Mouse (Mus musculus): ENCODE measurements around the gene 1700109H08Rik. TPM values are rescaled to one million over a fixed set of nuclear protein-coding genes. Genes with fewer than 3 reads are reported as not detected.

The 1700109H08Rik gene
- polyA plus RNA-seq, 2 experiments = 0.50 to 1.9 TPM

GRCm38 (mm10) chr5:3620486-3620885, 49.1 kb downstream of the 1700109H08Rik start:
- Histone ChIP-seq H3K4me3 (ENCODE audit: insufficient read depth in 1 of 2, low read depth in 2 of 2, low read length in 2 of 2) (no peak overlapping the region), H3K36me3 (replicated peaks; ENCODE audit: control insufficient read depth, insufficient read depth, low read depth) (no peaks in the 10 kb centered on the region; the same call in 1 of the 2 replicates), H3K9ac (replicated peaks) (no peak overlapping the region), H3K27ac (no peak overlapping the region), H3K4me1 (replicated peaks; ENCODE audit: control insufficient read depth in 2 of 2, insufficient read depth in 2 of 2, low read length in 1 of 2) (no peaks in the 10 kb centered on the region), H3K4me2 (ENCODE audit: low read depth) (no peak overlapping the region), H3K27me3 (ENCODE audit: control insufficient read depth, insufficient read depth, low read length) (no peaks in the 10 kb centered on the region), H3K9me3 (ENCODE audit: control insufficient read depth, low read length) (no peaks in the 10 kb centered on the region)
- 78% methylated on average over 7 of the region's 7 CpGs for WGBS (ENCODE audit: insufficient replicate concordance)
- no peak for TF ChIP-seq EP300 (IDR thresholded peaks at IDR 0.05; ENCODE audit: low read depth)
- no peak for TF ChIP-seq CTCF (IDR thresholded peaks at IDR 0.05; ENCODE audit: low read depth)
- ATAC-seq (ENCODE audit: insufficient read depth) (no peak), DNase-seq (ENCODE audit: low read depth in 3 of 3, low spot score in 3 of 3) (no peak)

DNA sequence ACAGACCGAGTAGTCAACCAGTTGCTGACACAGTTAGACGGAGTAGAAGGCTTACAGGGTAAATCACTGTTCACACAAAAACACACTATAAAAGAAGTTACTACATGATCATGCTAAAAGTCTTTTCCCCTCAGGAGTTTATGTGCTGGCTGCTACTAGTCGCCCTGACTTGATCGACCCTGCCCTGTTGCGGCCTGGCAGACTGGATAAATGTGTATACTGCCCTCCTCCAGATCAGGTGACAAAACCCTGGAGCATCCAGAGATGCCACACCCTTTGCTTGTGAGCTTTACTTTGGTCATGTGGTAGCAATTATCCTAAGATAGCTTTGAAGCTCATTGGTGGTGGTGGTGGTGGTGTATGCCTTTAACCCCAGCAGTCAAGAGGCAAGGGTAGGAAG, 58.7 kb downstream of the 1700109H08Rik start:
- H3K4me2 ChIP-seq (ENCODE audit: low read depth) = no peak overlapping the region
- 86% methylated on average over 5 of the region's 5 CpGs for WGBS (ENCODE audit: insufficient replicate concordance)
- H3K9me3 ChIP-seq (ENCODE audit: control insufficient read depth, low read length) = no peaks in the 10 kb centered on the region
- ATAC-seq (ENCODE audit: insufficient read depth) (no peak), DNase-seq (ENCODE audit: low read depth in 3 of 3, low spot score in 3 of 3) (no peak)
- no peaks in the 10 kb centered on the region; the same call in 1 of the 2 replicates for H3K36me3 ChIP-seq (replicated peaks; ENCODE audit: control insufficient read depth, insufficient read depth, low read depth)
- 0 out of 4 replicates have a peak, but pooled peaks cover 0 to 2% of the 10 kb centered on the region in 2 experiments for H3K4me1 ChIP-seq (replicated peaks; ENCODE audit: control insufficient read depth in 2 of 2, insufficient read depth in 2 of 2, low read length in 1 of 2)
- H3K27me3 ChIP-seq (ENCODE audit: control insufficient read depth, insufficient read depth, low read length) = no peaks in the 10 kb centered on the region
- TF ChIP-seq EP300 (IDR thresholded peaks at IDR 0.05; ENCODE audit: low read depth) (no peak), CTCF (IDR thresholded peaks at IDR 0.05; ENCODE audit: low read depth) (no peak)
- H3K9ac ChIP-seq (replicated peaks) = no peak overlapping the region
- no peak overlapping the region for H3K27ac ChIP-seq
- no peak overlapping the region for H3K4me3 ChIP-seq (ENCODE audit: insufficient read depth in 1 of 2, low read depth in 2 of 2, low read length in 2 of 2)

- no peak overlapping the region for H3K9ac ChIP-seq (replicated peaks)
- H3K4me2 ChIP-seq (ENCODE audit: low read depth) = no peak overlapping the region
- ATAC-seq (ENCODE audit: insufficient read depth) (no peak), DNase-seq (ENCODE audit: low read depth in 3 of 3, low spot score in 3 of 3) (no peak)
- no peaks in the 10 kb centered on the region for H3K27me3 ChIP-seq (ENCODE audit: control insufficient read depth, insufficient read depth, low read length)
- H3K27ac ChIP-seq = no peak overlapping the region
- no peaks in the 10 kb centered on the region for H3K9me3 ChIP-seq (ENCODE audit: control insufficient read depth, low read length)
- TF ChIP-seq CTCF (IDR thresholded peaks at IDR 0.05; ENCODE audit: low read depth) (no peak), EP300 (IDR thresholded peaks at IDR 0.05; ENCODE audit: low read depth) (no peak)
- H3K36me3 ChIP-seq (replicated peaks; ENCODE audit: control insufficient read depth, insufficient read depth, low read depth) = no peaks in the 10 kb centered on the region
- no peak overlapping the region for H3K4me3 ChIP-seq (ENCODE audit: insufficient read depth in 1 of 2, low read depth in 2 of 2, low read length in 2 of 2)
- WGBS (ENCODE audit: insufficient replicate concordance) = 72% methylated on average over 16 of the region's 16 CpGs
- 0 out of 4 replicates have a peak, but pooled peaks cover 0 to 2% of the 10 kb centered on the region in 2 experiments for H3K4me1 ChIP-seq (replicated peaks; ENCODE audit: control insufficient read depth in 2 of 2, insufficient read depth in 2 of 2, low read length in 1 of 2)
These were observed 60.3 kb downstream of the 1700109H08Rik start for GRCm38 (mm10) chr5:3631512-3632271.

DNA sequence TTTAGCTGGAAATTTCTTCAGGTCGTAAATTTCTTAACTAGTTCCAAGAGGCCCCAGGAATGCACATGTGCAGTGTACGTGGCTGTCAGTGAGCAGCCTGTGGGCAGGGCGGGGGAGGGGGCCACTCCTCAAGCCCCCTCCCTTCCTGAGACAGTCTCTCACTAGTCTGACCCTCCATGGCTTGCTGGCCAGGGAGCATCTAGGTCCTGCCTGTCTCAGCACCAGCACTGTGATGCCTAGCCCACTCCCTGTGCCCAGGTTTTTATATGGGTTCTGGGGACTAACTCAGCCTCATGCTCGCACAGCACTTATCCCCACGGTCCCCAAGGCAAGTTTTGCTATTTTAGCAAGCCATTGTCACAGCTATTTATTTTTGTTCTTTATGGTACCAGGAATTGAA, 60.9 kb downstream of the 1700109H08Rik start:
- Histone ChIP-seq H3K27me3 (ENCODE audit: control insufficient read depth, insufficient read depth, low read length) (no peaks in the 10 kb centered on the region), H3K4me3 (ENCODE audit: insufficient read depth in 1 of 2, low read depth in 2 of 2, low read length in 2 of 2) (no peak overlapping the region), H3K36me3 (replicated peaks; ENCODE audit: control insufficient read depth, insufficient read depth, low read depth) (no peaks in the 10 kb centered on the region), H3K4me1 (replicated peaks; ENCODE audit: control insufficient read depth in 2 of 2, insufficient read depth in 2 of 2, low read length in 1 of 2) (0 out of 4 replicates have a peak, but pooled peaks cover 0 to 2% of the 10 kb centered on the region in 2 experiments), H3K9ac (replicated peaks) (no peak overlapping the region), H3K27ac (no peak overlapping the region), H3K4me2 (ENCODE audit: low read depth) (no peak overlapping the region), H3K9me3 (ENCODE audit: control insufficient read depth, low read length) (no peaks in the 10 kb centered on the region)
- DNase-seq (ENCODE audit: low read depth in 3 of 3, low spot score in 3 of 3) = no peak
- no peak for ATAC-seq (ENCODE audit: insufficient read depth)
- TF ChIP-seq EP300 (IDR thresholded peaks at IDR 0.05; ENCODE audit: low read depth) (no peak), CTCF (IDR thresholded peaks at IDR 0.05; ENCODE audit: low read depth) (no peak)
- 76% methylated on average over 5 of the region's 5 CpGs for WGBS (ENCODE audit: insufficient replicate concordance)

GRCm38 (mm10) chr5:3633315-3633714, 61.9 kb downstream of the 1700109H08Rik start:
- Histone ChIP-seq H3K27me3 (ENCODE audit: control insufficient read depth, insufficient read depth, low read length) (no peaks in the 10 kb centered on the region), H3K27ac (no peak overlapping the region), H3K4me3 (ENCODE audit: insufficient read depth in 1 of 2, low read depth in 2 of 2, low read length in 2 of 2) (no peak overlapping the region), H3K4me1 (replicated peaks; ENCODE audit: control insufficient read depth in 2 of 2, insufficient read depth in 2 of 2, low read length in 1 of 2) (0 out of 4 replicates have a peak, but pooled peaks cover 0 to 2% of the 10 kb centered on the region in 2 experiments), H3K9ac (replicated peaks) (no peak overlapping the region), H3K9me3 (ENCODE audit: control insufficient read depth, low read length) (no peaks in the 10 kb centered on the region), H3K4me2 (ENCODE audit: low read depth) (no peak overlapping the region), H3K36me3 (replicated peaks; ENCODE audit: control insufficient read depth, insufficient read depth, low read depth) (no peaks in the 10 kb centered on the region)
- 87% methylated on average over 13 of the region's 13 CpGs for WGBS (ENCODE audit: insufficient replicate concordance)
- TF ChIP-seq EP300 (IDR thresholded peaks at IDR 0.05; ENCODE audit: low read depth) = no peak
- DNase-seq (ENCODE audit: low read depth in 3 of 3, low spot score in 3 of 3) (no peak), ATAC-seq (ENCODE audit: insufficient read depth) (no peak)
